Mouse (Mus musculus): ENCODE measurements around the gene Znrd1as.
A peak's percentile ranks its signal among the peaks of the same experiment; 100 is the strongest.

Znrd1as gene

DNA sequence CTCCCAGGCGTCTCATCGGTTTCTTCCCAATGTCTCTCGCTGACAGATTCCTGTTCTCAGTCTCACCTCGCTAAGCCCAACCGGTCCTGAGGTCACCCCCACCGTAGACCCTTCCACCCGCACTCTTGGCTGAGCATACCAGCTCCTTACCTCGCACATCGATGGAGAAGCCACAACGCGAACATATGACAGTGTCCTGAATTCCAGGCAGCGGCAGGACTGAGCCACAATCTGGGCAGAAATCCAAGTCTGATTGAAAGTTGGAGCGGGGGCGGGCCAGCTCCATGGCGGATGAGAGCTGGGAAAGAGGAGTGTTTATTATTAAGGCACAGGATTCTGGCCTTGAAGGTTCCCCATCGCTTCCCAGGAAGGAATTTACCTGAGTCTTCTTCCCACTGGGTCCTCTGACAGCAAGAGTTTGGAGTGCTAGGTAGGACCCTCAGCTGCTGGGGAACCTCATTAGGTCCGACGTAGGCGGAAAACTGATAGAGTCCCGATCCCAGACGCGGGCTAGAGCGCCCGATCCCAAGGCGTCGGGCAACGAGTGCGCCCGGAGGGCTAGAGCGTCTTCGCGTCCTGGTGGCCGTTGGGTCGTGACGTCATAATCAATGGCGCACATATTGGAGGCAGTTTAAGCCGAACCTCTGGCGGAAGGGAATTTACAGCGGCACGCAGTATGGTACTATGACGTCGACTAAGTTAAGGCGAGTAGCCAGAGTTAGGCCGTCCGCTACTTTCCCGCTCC lies at the start of gene Znrd1as, which contains the start of gene Znrd1:
Gene Znrd1as, plus strand, starts transcription at position 594 of the 745 bp plus-strand sequence.
Gene Znrd1, minus strand, starts transcription at position 561 of the 745 bp plus-strand sequence.
- peak; percentile 95 for DNase-seq

DNA sequence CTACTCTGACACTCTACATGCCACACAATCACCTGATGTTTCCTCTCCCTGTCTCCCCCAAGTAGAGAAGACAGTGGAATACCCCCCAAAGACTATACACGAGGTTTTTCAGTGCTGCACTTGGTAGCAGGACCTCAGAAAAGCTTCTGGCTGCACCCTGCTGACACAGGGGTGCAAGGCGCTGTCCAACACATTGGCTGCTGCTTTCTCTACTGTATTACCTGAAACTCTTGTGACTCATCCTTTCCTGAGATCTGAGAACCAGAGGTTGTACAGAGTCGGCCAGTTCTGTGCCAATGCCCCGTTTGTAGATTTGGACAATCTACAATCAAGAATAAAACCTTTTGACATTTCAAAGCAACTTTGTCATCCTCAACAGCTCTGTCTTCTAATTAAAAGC lies 48.6 kb upstream of the Znrd1as start:
- DNase-seq, result no peak

GRCm38 (mm10) chr17:36912031-36912430 lies 46.4 kb upstream of the Znrd1as start:
- DNase-seq, result no peak

DNA sequence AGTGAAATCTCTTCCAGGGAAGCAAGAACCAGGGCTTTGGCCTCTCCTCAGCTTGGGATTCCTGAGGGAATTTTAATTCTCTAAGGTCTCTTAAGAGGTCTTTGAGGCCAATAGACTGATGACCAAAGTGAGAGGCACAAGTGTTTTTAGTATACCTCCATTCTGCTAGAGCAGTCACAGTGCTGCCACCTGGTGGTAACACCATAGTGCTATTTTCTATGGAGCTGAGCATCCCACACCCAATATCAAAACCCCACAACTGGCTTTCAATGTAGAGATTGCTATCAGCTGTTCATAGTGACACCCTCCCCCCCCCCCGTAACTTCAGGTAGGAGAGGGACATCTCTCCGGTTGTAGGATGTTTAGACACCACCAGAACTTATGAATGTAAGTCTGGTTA lies 44.3 kb upstream of the Znrd1as start:
- peak; percentile 81 to 83 for DNase-seq

- peak; percentile 53 to 71 for DNase-seq
These were observed 43.3 kb upstream of the Znrd1as start for GRCm38 (mm10) chr17:36915076-36915475.

DNA sequence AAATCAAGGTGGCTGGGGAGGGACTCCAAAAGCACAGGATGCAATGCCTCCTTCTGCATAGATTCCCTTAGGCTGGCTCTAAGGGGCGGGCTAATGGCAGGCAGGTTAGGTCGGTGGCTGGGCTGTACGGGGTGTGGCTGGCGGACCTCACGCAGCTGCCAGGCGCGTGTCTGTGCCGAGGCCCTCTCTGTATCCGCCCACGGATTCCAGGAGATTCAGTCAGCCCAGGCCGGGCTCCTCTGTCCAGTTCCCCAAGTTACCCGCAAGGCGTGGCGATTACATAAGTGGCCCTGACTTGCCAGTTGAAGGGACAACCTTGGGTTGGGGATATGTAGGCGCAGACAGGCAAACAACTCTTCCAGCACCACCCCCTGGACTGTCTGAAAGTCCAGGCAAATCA lies 38.2 kb upstream of the Znrd1as start:
- no peak for DNase-seq

GRCm38 (mm10) chr17:36922715-36923114 lies 35.7 kb upstream of the Znrd1as start:
- DNase-seq, result no peak

GRCm38 (mm10) chr17:36923491-36923890 lies 34.9 kb upstream of the Znrd1as start:
- no peak for DNase-seq

DNA sequence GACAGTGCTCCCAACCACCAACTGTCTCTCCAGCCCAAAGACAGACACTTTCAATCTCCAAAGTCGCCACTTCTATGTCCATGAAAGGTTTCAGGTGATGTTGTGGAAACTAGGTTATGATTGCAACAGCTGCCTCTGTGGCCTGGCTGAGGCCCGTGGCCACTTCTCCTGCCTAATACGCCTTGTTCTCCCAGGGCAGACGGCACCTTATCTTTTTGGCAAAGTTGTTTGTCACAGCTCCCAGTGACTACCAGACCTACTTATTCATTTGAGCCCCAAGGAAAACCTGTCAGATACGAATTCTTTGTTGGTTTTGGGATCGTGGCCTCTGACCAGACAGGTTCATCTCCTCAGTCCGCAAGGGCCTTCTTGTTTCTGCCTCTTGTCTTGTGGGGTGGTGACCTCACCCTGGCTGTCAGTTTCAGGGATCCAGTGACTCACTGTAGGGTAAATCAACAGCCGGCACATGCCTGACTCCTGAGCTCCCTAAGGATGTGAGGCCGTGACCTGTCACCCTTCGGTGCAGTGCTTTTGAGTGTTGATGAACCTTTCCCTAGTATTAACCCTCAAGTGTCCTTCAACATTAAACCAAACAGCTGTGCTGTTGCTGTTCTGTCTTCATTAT lies 30.8 kb upstream of the Znrd1as start:
- no peak for DNase-seq

GRCm38 (mm10) chr17:36929236-36929932 lies 29.0 kb upstream of the Znrd1as start:
- no peak for DNase-seq

GRCm38 (mm10) chr17:36930233-36930632 lies 28.2 kb upstream of the Znrd1as start:
- DNase-seq, result no peak

DNA sequence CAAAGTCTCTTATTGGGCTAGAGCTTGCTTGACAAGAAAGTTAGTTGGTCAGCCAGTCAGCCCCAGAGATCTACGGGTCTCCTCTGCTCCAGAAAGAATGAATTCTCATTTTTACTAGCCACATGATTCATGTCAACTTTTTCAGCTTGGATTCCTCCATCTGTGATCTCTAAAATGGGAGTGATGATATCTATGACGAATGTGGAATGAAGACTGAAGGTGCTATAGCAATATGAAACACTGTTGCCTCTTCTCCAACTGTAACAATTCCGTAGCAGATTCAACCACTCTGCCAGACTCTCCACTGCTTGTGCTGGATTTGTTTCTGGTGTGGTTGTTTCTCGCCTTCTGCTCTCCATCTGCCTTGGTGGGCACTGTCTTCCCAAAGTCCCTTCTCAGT lies 27.3 kb upstream of the Znrd1as start:
- DNase-seq, result no peak

- DNase-seq, result no peak
These were observed 26.6 kb upstream of the Znrd1as start for GRCm38 (mm10) chr17:36931806-36932205.

GRCm38 (mm10) chr17:36938056-36938455 lies 20.3 kb upstream of the Znrd1as start:
- DNase-seq, result no peak

DNA sequence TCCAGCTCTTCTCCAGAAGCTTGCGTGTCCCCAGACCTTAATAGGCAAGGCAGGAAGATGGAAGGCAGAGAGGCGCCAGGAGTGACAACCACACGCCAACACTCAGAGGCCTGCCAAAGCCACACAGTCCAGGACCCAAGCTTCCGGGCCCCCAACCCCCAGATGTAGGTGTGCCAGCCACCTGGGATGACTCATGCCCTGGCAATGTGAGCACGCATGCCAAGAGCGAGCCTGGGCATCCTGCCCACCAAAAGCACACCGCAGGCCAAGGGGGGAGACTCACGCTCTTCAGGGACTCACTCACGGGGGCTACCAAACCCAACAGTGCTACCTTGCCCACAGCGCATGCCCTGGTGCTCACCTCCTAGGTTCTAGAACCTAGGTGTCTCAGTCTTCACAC lies 16.0 kb upstream of the Znrd1as start:
- DNase-seq, result peak; percentile 80 to 86

DNA sequence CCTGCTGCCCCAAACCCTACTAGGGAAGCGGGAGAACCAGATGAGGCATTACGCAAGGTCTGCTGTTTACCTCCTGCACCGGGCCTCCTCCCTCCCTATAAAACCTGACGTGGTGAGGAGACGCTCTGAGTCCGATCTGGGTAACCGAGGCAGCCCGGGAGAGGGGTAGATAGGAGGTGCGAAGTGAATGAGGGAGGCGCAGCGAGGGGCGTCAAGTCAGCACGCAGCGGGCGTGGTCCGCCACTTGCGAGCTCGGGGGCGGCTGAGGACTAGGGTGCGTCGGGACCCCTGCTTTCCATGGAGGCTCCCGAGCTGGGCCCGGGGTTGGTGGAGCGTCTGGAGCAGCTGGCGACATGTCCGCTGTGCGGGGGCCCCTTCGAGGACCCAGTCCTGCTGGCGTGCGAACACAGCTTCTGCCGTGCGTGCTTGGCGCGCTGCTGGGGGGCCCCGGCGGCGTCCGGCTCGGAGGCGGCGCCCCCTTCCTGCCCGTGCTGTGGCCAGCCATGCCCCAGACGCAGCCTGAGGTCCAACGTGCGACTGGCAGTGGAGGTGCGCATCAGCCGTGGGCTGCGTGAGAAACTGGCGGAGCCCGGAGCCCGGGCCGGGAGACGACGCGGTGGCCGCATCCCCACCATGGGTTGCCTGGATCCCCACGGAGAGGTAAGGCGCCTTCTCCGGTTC lies 15.5 kb upstream of the Znrd1as start, which contains the start of gene Rnf39:
Gene Rnf39, plus strand, starts transcription at position 128 of the 681 bp plus-strand sequence.
- DNase-seq, result peak; percentile 56 to 68

- no peak for DNase-seq
These were observed 14.7 kb upstream of the Znrd1as start for GRCm38 (mm10) chr17:36943691-36944090.

DNA sequence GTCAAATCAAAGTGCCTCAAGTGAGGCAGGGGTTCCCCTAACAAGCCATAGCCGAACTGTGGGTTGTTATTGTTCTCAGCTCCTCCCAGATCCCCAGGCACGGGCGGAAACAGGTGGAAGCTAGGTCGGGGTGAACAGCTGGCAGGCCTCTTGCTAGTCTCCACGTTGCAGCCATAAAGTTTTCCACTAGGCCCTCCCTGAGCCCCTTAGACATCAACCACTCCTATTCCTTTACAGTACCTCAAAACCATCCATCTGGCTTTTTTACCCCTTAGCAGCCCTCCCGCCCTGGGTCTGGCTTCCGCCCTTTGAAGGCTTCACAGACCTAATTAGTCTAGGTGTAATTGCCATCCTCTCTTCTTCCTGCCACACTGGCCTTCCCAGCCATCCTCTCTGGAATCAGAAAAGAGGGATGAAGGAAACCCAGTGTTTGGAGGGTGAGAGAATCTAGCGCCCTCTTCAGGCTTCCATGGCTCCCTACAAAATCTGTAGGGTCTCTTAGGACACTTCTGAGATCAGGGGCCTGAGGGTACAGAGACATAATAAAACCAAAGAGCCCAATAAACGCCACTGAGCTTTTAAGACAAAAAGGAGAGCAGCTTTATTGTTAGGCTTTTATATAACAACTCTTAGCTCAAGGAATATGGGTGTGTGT lies 14.1 kb upstream of the Znrd1as start:
- DNase-seq, result peak in 1 of 2 experiments; percentile 34

DNA sequence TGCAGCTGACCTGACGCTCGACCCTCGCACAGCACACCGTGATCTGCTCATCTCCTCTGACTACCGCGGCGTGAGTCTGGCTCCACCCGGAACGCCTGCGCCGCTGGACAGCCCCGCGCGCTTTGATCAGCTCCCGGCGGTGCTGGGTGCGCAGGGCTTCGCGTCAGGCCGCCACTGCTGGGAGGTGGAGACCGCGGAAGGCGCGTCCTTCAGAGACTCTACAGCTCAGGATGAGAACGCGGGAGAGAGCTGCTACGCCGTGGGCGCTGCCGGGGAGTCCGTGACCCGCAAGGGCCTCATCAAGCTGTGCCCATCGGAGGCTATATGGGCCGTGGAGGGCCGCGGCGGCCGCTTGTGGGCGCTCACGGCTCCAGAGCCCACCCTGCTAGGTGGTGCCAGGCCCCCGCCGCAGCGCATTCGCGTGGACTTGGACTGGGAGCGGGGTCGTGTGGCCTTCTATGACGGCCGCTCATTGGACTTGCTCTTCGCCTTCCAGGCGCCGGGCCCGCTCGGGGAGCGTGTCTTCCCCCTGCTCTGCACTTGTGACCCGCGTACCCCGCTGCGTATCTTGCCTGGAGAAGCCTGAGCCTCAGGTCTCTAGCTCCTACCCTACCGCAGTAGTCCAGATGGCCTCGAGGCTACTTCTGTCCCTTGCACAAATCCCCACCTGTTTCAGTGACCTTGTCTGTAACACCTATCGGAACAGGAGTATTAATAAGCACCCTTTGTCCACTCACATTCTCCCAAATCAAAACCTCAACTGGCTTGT lies 11.2 kb upstream of the Znrd1as start:
- DNase-seq, result peak; percentile 60 to 72

GRCm38 (mm10) chr17:36948286-36948685 lies 10.1 kb upstream of the Znrd1as start:
- DNase-seq, result no peak

- DNase-seq, result no peak
These were observed 9.1 kb upstream of the Znrd1as start for GRCm38 (mm10) chr17:36949265-36949664.
